Mouse (Mus musculus) midbrain, embryonic 13.5 days (tissue): Measurements from ENCODE around the gene Mmp15. TPM values are rescaled to one million over a fixed set of nuclear protein-coding genes. Genes with fewer than 3 reads are reported as not detected.

ENCODE experiments used
- ATAC-seq: fragments of 200-750 bp; cut with Nextera tagmentation; 2 replicates; pipeline ENCODE4 v1.8.0; 2017; ENCODE audit warnings: mild to moderate bottlenecking, moderate TSS enrichment, moderate library complexity
- H3K27ac ChIP-seq: fragments of 300-500 bp; sonication (generic); 2 replicates; pipeline ENCODE4 v1.5.1; 2015; ENCODE audit warnings: inconsistent platforms, mild to moderate bottlenecking, moderate library complexity
- H3K27me3 ChIP-seq: fragments of 300-500 bp; sonication (generic); 2 replicates; pipeline ENCODE4 v1.6.1; 2015; ENCODE audit warnings: mild to moderate bottlenecking, inconsistent platforms
- H3K36me3 ChIP-seq: fragments of 300-500 bp; sonication (generic); 2 replicates; pipeline ENCODE4 v1.6.1; 2015; ENCODE audit warnings: mild to moderate bottlenecking, inconsistent platforms
- H3K4me1 ChIP-seq: fragments of 300-500 bp; sonication (generic); replicated peaks from 2 replicates; pipeline ENCODE4 v1.6.1; 2015; ENCODE audit warnings: inconsistent platforms
- H3K4me2 ChIP-seq: fragments of 300-500 bp; sonication (generic); replicated peaks from 2 replicates; pipeline ENCODE4 v1.6.1; 2015; ENCODE audit warnings: moderate library complexity, mild to moderate bottlenecking, inconsistent platforms
- H3K4me3 ChIP-seq: fragments of 300-500 bp; sonication (generic); replicated peaks from 2 replicates; pipeline ENCODE4 v1.5.1; 2015; ENCODE audit warnings: mild to moderate bottlenecking, inconsistent platforms
- H3K9ac ChIP-seq: fragments of 300-500 bp; sonication (generic); replicated peaks from 2 replicates; pipeline ENCODE4 v1.6.1; 2015; ENCODE audit warnings: mild to moderate bottlenecking, inconsistent platforms
- H3K9me3 ChIP-seq: fragments of 300-500 bp; sonication (generic); 2 replicates; pipeline ENCODE4 v1.6.1; 2016; ENCODE audit warnings: mild to moderate bottlenecking, inconsistent platforms
- WGBS: fragments of 180-500 bp; shearing (Covaris S2); methylation state at CpG from one replicate; pipeline ENCODE4 v1.1.7; 2015; 5-methylcytosine and 5-hydroxymethylcytosine counted together
- polyA plus RNA-seq: library from polyadenylated mRNA; unstranded; fragments of >200 nt; fragmentation: Nextera tagmentation; extraction: Ambion mirVana; gene quantifications from 2 replicates; pipeline ENCODE4 v1.2.1, GENCODE M21; 2015

Mmp15 gene
- polyA plus RNA-seq, 1 experiment from 2014 or later = 15.3 TPM

DNA sequence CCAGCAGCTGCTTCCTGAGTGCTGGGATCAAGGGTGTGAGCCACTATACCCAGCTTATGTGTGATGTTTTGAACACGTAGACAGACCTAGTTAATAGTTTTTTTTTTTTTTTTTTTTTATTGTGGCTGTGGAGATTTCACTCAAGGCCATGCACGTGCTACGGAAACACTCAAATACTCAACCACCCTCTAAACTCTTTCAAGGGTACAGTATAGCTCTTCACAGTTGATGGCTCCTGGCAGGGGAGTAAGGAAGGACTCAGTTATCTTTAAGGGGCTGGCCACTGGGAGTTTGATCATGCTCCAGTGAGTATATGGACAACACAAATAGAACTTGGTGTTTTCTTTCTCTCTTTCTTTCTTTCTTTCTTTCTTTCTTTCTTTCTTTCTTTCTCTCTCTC is 32.4 kb downstream of the Mmp15 start:
- H3K9me3 ChIP-seq = no peaks in the 10 kb centered on the region
- no peak for ATAC-seq
- H3K4me1 ChIP-seq = no peaks in the 10 kb centered on the region
- no peak overlapping the region for H3K4me3 ChIP-seq
- no peak overlapping the region for H3K4me2 ChIP-seq
- H3K36me3 ChIP-seq = no peaks in the 10 kb centered on the region
- H3K9ac ChIP-seq = no peak overlapping the region
- H3K27me3 ChIP-seq = no peaks in the 10 kb centered on the region
- H3K27ac ChIP-seq = no peak overlapping the region
- 89% methylated on average over 3 of the region's 3 CpGs for WGBS

DNA sequence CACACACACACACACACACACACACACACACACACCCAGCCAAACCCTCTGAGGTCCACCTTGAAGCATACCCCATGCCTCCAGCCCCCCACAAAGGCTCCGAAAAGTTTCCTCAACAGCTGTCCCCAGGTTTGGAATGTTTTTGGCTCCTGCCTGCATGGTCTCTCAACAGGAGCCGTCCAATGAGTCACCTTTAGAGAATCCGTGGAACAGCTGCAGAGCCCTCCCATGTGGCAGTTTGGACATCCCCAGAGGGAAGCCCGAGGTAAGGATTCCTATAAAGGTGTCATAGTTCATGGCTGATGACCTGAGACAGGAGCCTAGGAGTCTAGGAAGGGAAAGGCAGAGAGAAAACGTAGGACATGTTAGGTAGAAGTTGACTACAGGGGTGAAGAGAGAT is 34.0 kb downstream of the Mmp15 start:
- no peak overlapping the region for H3K4me3 ChIP-seq
- no peak overlapping the region for H3K4me2 ChIP-seq
- no peaks in the 10 kb centered on the region for H3K36me3 ChIP-seq
- no peaks in the 10 kb centered on the region for H3K9me3 ChIP-seq
- no peaks in the 10 kb centered on the region for H3K4me1 ChIP-seq
- no peaks in the 10 kb centered on the region for H3K27me3 ChIP-seq
- WGBS = 89% methylated on average over 5 of the region's 5 CpGs
- H3K27ac ChIP-seq = no peak overlapping the region
- ATAC-seq = no peak
- no peak overlapping the region for H3K9ac ChIP-seq

DNA sequence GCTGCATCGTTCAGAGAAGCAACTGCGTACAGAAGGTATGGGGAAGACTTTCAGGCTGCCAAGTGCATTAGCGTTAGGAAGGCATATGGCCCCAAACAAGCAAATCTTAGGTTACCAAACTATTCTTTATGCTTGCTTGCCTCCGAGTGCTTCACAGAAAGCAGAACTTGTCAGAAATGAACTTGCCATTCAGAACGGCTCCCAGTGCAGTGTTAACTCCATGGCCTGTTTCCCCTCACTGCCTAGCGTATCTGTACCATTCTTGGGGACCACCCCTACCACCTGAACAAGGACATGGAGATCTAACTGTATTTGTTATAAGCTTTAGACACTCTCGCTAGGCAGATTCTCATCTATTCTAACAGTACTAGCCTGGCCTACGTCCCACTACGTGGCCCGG is 35.2 kb downstream of the Mmp15 start:
- Histone ChIP-seq H3K27ac (no peak overlapping the region), H3K9me3 (no peaks in the 10 kb centered on the region), H3K9ac (no peak overlapping the region), H3K27me3 (no peaks in the 10 kb centered on the region), H3K4me3 (no peak overlapping the region), H3K4me1 (no peaks in the 10 kb centered on the region), H3K4me2 (no peak overlapping the region), H3K36me3 (no peaks in the 10 kb centered on the region)
- no peak for ATAC-seq
- WGBS = 93% methylated on average over 10 of the region's 10 CpGs

DNA sequence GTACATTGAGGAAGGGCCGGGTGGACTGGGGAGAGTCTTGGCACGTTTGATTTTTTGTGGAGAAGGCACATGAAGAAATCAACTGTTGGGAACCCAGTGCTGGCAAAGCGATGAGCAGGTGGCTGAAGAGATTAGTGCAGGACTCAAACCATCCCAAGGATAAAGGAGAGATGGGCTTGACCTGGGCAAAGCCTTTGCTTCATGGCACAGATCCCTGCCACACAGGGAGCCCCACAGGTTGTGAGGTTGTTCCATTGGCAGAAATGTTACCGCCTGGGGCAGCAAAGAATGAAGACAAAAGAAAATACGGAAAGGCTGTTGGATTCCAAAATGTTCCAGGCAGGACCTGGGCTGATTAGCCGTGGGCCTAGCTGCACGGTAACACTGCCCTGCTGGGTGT is 35.9 kb downstream of the Mmp15 start:
- Histone ChIP-seq H3K4me3 (no peak overlapping the region), H3K4me1 (no peaks in the 10 kb centered on the region), H3K9ac (no peak overlapping the region), H3K27me3 (no peaks in the 10 kb centered on the region), H3K4me2 (no peak overlapping the region), H3K27ac (no peak overlapping the region), H3K36me3 (no peaks in the 10 kb centered on the region), H3K9me3 (no peaks in the 10 kb centered on the region)
- 84% methylated on average over 7 of the region's 7 CpGs for WGBS
- ATAC-seq = no peak

DNA sequence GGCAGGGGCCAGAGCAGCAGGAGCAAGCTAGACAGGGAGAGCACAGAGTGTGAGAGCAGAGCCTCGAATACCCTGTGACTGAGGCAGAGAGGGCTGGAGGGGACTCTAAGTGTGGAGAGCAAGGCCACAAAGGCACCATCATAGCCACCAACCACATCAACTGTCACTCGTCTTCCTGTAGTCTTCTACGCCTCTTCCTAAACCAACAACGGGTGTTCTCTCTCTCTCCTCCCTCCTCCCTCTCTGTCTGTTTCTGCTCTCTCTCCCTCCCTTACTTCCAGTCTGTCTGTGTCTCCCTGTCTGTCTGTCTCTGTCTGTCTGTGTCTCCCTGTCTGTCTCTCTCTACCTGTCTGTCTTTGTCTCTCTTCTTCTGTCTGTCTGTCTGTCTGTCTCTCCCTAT is 38.2 kb downstream of the Mmp15 start:
- 81% methylated on average over 4 of the region's 4 CpGs for WGBS
- no peak overlapping the region for H3K4me2 ChIP-seq
- H3K36me3 ChIP-seq = no peaks in the 10 kb centered on the region
- H3K4me3 ChIP-seq = no peak overlapping the region
- ATAC-seq = no peak
- no peak overlapping the region for H3K27ac ChIP-seq
- H3K4me1 ChIP-seq = 0 out of 2 replicates have a peak, but pooled peaks cover 2% of the 10 kb centered on the region
- H3K9me3 ChIP-seq = no peaks in the 10 kb centered on the region
- no peaks in the 10 kb centered on the region for H3K27me3 ChIP-seq
- H3K9ac ChIP-seq = no peak overlapping the region

DNA sequence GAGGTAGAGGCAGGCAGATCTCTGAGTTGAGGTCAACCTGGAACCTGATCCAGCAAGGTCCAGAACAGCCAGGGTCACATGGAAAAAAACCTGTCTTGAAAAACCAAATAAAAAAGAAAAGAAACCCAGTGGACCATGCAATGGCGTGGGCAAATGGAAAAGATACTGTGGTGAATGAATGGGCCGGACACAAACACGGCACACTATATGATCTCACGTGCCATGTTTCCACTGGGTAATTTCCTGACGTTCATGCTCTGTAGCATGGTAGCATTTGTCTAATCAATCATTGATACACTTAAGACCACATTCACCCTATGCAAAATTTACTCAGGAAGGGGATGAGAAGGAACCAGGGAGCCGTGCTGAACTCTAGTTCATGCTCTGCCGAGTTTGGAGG is 39.0 kb downstream of the Mmp15 start:
- H3K27ac ChIP-seq = no peak overlapping the region
- no peak for ATAC-seq
- no peak overlapping the region for H3K9ac ChIP-seq
- no peaks in the 10 kb centered on the region for H3K27me3 ChIP-seq
- H3K4me1 ChIP-seq = 0 out of 2 replicates have a peak, but pooled peaks cover 4% of the 10 kb centered on the region
- 79% methylated on average over 7 of the region's 7 CpGs for WGBS
- H3K9me3 ChIP-seq = no peaks in the 10 kb centered on the region
- H3K4me2 ChIP-seq = no peak overlapping the region
- H3K36me3 ChIP-seq = no peaks in the 10 kb centered on the region
- H3K4me3 ChIP-seq = no peak overlapping the region

DNA sequence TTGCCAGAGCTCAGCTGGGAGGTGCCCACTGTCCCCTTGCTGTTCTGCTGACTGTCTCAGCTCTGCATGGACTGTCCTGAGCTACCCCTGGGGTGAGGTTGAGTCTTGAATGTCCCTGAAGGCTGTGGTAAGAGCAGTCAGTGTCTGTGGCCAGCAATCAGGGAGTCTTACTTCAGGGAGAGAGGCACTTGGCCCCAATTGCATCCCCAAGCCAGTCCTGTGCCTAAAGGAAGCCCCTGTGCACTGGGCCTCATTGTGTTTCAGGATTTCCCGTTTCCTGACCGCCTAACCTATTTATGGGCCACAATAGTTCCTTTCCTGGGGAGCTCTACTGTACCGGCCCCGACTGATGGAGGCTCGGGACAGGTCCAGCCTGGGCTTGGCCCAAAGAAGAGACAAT is 40.5 kb downstream of the Mmp15 start:
- 87% methylated on average over 5 of the region's 5 CpGs for WGBS
- no peaks in the 10 kb centered on the region for H3K36me3 ChIP-seq
- H3K9me3 ChIP-seq = no peaks in the 10 kb centered on the region
- no peak overlapping the region for H3K4me3 ChIP-seq
- no peak overlapping the region for H3K9ac ChIP-seq
- 0 out of 2 replicates have a peak overlapping the region, but pooled peaks have one; percentile 20 for H3K27ac ChIP-seq
- no peak overlapping the region for H3K4me2 ChIP-seq
- H3K4me1 ChIP-seq = peaks cover 13% of the 10 kb centered on the region; the same call in 1 of the 2 replicates
- ATAC-seq = no peak
- H3K27me3 ChIP-seq = no peaks in the 10 kb centered on the region

DNA sequence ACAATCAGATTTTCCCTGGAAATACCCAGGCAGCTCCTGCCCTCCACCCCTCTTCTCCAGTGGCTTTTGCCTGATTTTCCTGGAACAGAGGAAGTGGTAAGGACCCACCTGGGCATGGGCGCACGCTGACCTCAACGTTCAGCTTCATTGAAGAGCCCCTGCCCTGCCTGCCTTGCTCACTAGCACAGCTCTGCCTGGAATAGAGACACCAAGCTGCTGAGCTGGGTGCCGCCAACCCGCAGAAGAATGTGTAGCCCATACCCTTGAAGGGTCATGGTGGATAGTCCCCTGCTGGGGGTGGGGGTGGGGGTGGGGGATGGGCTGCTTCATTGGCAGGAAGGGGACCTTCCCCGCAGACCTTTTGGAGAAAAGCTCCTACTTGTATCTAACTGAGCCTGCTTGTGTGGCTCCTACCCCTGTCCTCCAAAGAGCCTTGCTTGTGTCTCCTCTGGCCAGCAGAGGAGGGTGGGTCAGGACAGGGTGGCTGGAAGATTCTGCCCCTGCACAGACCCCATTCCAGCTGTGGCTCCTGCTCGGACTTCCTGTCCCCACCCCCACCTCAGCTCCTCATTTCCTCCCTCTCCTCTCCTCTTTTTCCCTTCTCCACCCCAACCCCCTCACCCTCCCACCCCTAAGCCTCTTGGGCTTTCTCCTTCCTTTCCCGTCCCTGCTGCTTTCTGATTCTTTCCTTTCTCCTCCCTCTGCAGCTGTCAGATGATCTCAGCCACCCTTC is 43.3 kb downstream of the Mmp15 start:
- 51% methylated on average over 8 of the region's 8 CpGs for WGBS
- H3K27me3 ChIP-seq = no peaks in the 10 kb centered on the region
- peaks cover 15% of the 10 kb centered on the region; the same call in 1 of the 2 replicates for H3K4me1 ChIP-seq
- no peaks in the 10 kb centered on the region for H3K36me3 ChIP-seq
- H3K9me3 ChIP-seq = no peaks in the 10 kb centered on the region
- H3K4me3 ChIP-seq = no peak overlapping the region
- no peak overlapping the region for H3K27ac ChIP-seq
- no peak overlapping the region for H3K4me2 ChIP-seq
- no peak for ATAC-seq
- H3K9ac ChIP-seq = no peak overlapping the region

DNA sequence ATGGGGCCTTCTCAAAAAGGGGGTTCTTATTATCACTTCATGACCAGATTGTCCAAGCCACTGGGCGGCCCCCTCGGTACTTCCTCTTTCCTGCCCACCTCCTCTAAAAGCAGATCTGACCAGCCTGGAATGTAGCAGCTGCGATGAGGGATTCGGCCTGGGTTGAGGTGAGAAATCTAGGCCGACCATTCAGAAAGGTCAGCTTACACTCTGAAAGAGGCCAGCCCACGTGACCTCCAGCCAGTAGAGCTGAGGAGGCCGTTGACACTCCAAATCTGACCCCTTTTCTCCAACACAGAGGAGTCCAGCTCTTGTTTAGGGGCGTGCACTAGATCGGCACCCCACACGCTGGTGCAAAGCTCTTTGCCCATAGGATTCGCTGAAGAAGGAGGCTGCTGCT is 44.7 kb downstream of the Mmp15 start:
- no peaks in the 10 kb centered on the region for H3K36me3 ChIP-seq
- H3K4me3 ChIP-seq = no peak overlapping the region
- ATAC-seq = no peak
- 74% methylated on average over 11 of the region's 11 CpGs for WGBS
- H3K4me2 ChIP-seq = no peak overlapping the region
- H3K27me3 ChIP-seq = no peaks in the 10 kb centered on the region
- no peak overlapping the region for H3K27ac ChIP-seq
- H3K4me1 ChIP-seq = peaks cover 15% of the 10 kb centered on the region; the same call in 1 of the 2 replicates
- no peaks in the 10 kb centered on the region for H3K9me3 ChIP-seq
- no peak overlapping the region for H3K9ac ChIP-seq

DNA sequence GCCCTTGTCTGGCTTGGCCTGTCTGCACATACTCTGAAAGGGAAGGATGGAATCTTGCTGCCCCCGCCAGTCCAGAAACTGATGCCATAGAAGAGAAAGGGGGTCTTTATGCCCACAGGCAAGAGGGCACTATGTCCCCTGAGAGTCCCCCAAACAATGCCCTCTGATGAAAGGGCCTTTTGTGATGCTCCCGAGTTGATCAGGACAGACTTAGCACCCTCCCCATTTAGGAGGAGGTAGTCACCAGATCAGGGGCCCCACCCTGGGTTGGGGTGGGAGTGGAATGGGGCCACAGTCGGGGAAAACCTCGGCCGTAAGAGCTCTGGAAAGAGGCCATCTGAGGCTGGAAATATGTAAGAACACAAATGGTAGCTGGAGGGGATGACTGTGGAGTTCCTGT is 45.1 kb downstream of the Mmp15 start:
- Histone ChIP-seq H3K9ac (no peak overlapping the region), H3K4me2 (no peak overlapping the region), H3K27ac (no peak overlapping the region), H3K4me1 (peaks cover 15% of the 10 kb centered on the region; the same call in 1 of the 2 replicates), H3K36me3 (no peaks in the 10 kb centered on the region), H3K4me3 (no peak overlapping the region), H3K9me3 (no peaks in the 10 kb centered on the region), H3K27me3 (no peaks in the 10 kb centered on the region)
- no peak for ATAC-seq
- 48% methylated on average over 5 of the region's 5 CpGs for WGBS

DNA sequence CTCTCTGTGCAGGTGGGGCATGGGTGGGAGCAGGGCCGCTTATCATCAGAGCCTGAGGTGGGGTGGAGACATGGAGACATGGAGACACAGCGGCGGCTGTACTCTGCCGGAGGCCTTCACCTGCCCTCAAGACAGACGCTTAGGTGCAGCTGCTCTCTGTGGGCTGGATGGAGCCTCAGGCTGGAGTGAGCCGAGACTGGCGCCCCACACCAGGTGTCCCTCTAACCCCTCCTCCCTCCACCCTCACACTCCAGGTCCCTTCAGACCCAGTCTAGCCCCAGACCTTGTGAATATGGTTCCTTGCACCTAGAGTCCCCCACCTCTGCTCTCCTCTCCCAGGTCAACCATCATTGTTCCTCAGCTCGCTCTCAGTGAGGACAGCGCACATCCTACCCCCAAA is 47.1 kb downstream of the Mmp15 start:
- H3K27ac ChIP-seq = no peak overlapping the region
- no peaks in the 10 kb centered on the region for H3K9me3 ChIP-seq
- no peak overlapping the region for H3K9ac ChIP-seq
- no peaks in the 10 kb centered on the region for H3K36me3 ChIP-seq
- 82% methylated on average over 9 of the region's 9 CpGs for WGBS
- no peak overlapping the region for H3K4me2 ChIP-seq
- H3K4me3 ChIP-seq = no peak overlapping the region
- H3K27me3 ChIP-seq = no peaks in the 10 kb centered on the region
- H3K4me1 ChIP-seq = peaks cover 15% of the 10 kb centered on the region; the same call in 1 of the 2 replicates
- ATAC-seq = peak; percentile 32; the same call in 1 of the 2 replicates

DNA sequence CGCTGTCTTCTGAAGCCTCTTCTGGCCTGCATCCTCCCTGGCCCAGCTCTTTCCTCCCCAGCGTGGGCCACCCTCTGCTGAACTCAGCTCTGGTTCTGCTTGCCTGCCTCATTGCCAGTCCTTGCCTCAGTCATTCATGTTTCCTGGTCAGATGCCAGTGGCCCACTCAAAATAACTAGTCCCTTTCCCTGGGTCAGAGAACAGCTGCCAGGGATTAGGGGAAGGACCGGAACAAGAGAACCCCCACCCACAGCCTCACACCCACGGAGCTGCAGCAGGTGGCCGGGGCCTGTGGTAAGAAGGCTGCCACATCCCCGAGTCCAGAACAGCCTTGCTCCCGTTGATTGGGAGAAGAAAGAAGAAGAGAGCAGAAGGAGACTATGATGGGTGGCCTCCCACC is 49.0 kb downstream of the Mmp15 start:
- no peak overlapping the region for H3K9ac ChIP-seq
- H3K27ac ChIP-seq = no peak overlapping the region
- H3K27me3 ChIP-seq = no peaks in the 10 kb centered on the region
- ATAC-seq = no peak
- no peaks in the 10 kb centered on the region for H3K36me3 ChIP-seq
- WGBS = 73% methylated on average over 7 of the region's 7 CpGs
- no peak overlapping the region for H3K4me2 ChIP-seq
- no peaks in the 10 kb centered on the region for H3K9me3 ChIP-seq
- no peak overlapping the region for H3K4me3 ChIP-seq
- peaks cover 11% of the 10 kb centered on the region; the same call in 1 of the 2 replicates for H3K4me1 ChIP-seq

DNA sequence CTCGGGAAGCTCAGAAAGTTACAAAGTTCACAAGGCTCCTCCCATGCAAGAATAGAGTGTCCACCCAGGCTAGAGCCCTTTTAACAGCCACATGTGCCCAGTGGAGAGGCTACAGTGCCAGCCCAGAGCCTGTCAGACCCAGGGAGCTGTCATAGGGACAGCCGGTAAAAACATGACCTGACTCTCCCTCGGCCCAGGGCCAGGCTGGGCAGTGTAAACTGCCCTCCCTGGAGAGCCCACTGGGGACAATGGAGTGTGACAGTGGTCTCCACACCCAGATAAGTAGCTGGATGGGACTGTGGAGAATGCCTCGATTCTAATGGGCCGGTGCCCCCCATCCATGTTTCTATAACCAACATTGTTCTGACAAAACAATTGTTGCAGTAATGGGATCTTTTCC is 57.5 kb downstream of the Mmp15 start:
- no peak overlapping the region for H3K4me2 ChIP-seq
- no peak overlapping the region for H3K27ac ChIP-seq
- H3K36me3 ChIP-seq = no peaks in the 10 kb centered on the region
- no peaks in the 10 kb centered on the region for H3K9me3 ChIP-seq
- no peak overlapping the region for H3K9ac ChIP-seq
- H3K4me1 ChIP-seq = peaks cover 8% of the 10 kb centered on the region; the same call in 1 of the 2 replicates
- 85% methylated on average over 5 of the region's 5 CpGs for WGBS
- no peaks in the 10 kb centered on the region for H3K27me3 ChIP-seq
- H3K4me3 ChIP-seq = no peak overlapping the region
- no peak for ATAC-seq
